Mouse (Mus musculus): ENCODE results near the gene Cdcp2. TPM values are rescaled to one million over a fixed set of nuclear protein-coding genes. Genes with fewer than 3 reads are reported as not detected.

The Cdcp2 gene
- polyA plus RNA-seq (2014; fragmentation: Nextera tagmentation; extraction: Ambion mirVana) = 0.08 TPM in 1 of 2 replicates, not detected in the other

DNA sequence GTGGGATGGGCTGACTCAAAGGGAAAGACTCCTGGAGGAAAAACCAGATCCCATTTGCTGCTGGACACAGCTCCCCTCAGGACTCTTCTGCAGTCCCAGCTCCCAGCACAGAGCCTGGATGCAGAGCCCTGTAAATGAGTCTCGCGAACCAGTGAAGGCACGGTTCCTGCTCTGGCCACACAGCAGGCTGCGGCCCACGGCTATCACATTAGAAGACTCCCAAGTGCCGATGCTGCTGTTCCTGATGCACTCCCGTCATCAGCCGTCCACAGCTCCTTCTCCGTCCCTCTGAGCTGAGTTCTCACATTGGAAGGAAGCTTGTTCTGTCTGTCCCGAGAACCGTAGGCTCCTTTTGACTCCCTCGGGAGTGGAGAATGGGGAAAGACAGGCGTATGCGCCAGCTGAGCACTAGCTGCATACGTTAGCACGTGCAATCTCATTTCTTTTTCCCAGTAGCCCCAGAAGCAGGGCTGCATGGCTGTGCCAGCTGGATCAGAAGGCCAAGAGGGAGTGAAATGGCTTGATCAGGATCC lies at the start of gene Cdcp2:
Gene Cdcp2, plus strand, starts transcription at position 51 of the 533 bp plus-strand sequence.
- peak; percentile 57 for DNase-seq
- WGBS = 23% methylated on average over 16 of the region's 16 CpGs

DNA sequence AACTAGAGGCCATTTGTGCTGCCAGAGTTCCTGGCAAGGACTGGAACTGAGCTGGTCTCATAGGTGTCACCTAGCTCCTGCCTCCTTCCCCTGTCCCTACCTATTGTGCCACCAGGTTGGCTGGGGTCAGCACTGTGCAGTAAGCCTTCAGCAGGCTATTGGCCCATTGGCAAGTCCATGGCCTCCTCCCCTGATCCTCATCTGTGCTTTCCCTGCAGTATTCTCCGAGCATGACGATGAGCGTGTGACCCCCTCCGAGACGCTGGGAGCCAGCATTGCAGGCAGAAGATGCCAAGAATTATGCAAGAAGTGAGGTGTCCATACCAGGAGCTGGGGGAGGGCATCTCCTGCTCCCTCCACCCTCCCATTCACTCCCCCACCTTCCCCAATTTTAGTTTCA lies 48.9 kb upstream of the Cdcp2 start:
- no peaks in the 10 kb centered on the region for H3K27me3 ChIP-seq (ENCODE audit: control insufficient read depth, insufficient read depth, low read length)
- H3K4me3 ChIP-seq (replicated peaks; ENCODE audit: low read depth, low read length) = no peak overlapping the region
- no peak overlapping the region for H3K27ac ChIP-seq (replicated peaks; ENCODE audit: low read depth, low read length)
- ATAC-seq (ENCODE audit: low FRiP score, low TSS enrichment) (no peak), DNase-seq (no peak)
- H3K4me2 ChIP-seq (ENCODE audit: low read length) = no peak overlapping the region
- H3K4me1 ChIP-seq (ENCODE audit: control insufficient read depth, insufficient read depth, low read length) = no peaks in the 10 kb centered on the region
- H3K9ac ChIP-seq (replicated peaks; ENCODE audit: low read length) = no peak overlapping the region
- H3K9me3 ChIP-seq (ENCODE audit: control insufficient read depth, low read length) = no peaks in the 10 kb centered on the region
- peaks cover 63% of the 10 kb centered on the region for H3K36me3 ChIP-seq (ENCODE audit: control insufficient read depth, insufficient read depth, low read length)
- 91% methylated on average over 5 of the region's 5 CpGs for WGBS

More for the DNA sequence above, at the start of gene Cdcp2:
- Histone ChIP-seq H3K4me2 (ENCODE audit: low read length) (no peak within 1 kb of the TSS), H3K27me3 (ENCODE audit: control insufficient read depth, insufficient read depth, low read length) (no peaks in the 10 kb centered on the region), H3K4me3 (replicated peaks; ENCODE audit: low read depth, low read length) (no peak within 1 kb of the TSS), H3K9ac (replicated peaks; ENCODE audit: low read length) (no peak within 1 kb of the TSS), H3K4me1 (ENCODE audit: control insufficient read depth, insufficient read depth, low read length) (peaks cover 16% of the 10 kb centered on the region; the same call in 1 of the 2 replicates), H3K27ac (replicated peaks; ENCODE audit: low read depth, low read length) (peak within 1 kb of the TSS; percentile 49; the same call in 1 of the 2 replicates), H3K36me3 (ENCODE audit: control insufficient read depth, insufficient read depth, low read length) (no peaks in the 10 kb centered on the region), H3K9me3 (ENCODE audit: control insufficient read depth, low read length) (no peaks in the 10 kb centered on the region)
- ATAC-seq (ENCODE audit: low FRiP score, low TSS enrichment) = no peak

DNA sequence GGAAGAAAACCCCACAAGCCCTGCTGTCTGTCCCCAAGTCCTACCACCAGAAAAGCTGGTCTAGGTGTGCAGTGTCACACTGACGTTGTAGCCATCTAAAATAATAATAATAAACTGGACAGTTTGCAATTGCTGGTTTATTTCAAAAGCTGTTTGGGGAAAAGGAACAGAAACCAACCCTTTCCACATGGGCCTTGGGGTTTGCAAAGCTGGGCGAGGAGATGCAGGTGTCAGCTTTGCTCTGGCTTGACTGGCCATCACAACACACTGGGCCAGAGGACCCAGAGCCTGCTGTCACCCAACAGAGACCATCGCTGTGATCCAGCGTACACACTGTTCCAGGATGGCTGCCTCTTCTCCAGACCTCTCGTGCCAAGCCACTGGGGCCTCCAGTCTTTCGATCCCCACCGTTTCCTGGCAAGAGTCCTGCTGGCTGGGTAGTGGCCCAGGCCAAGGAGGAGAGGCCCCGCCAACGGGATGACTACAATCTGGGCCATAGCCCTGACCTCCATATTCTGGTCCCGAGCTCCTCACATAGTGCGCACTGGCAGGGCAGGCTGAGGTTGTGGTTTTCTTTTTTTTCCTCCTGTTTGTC lies 48.0 kb upstream of the Cdcp2 start:
- Histone ChIP-seq H3K9ac (replicated peaks; ENCODE audit: low read length) (no peak overlapping the region), H3K27me3 (ENCODE audit: control insufficient read depth, insufficient read depth, low read length) (no peaks in the 10 kb centered on the region), H3K27ac (replicated peaks; ENCODE audit: low read depth, low read length) (no peak overlapping the region), H3K4me2 (ENCODE audit: low read length) (no peak overlapping the region), H3K4me1 (ENCODE audit: control insufficient read depth, insufficient read depth, low read length) (no peaks in the 10 kb centered on the region), H3K9me3 (ENCODE audit: control insufficient read depth, low read length) (no peaks in the 10 kb centered on the region), H3K4me3 (replicated peaks; ENCODE audit: low read depth, low read length) (no peak overlapping the region), H3K36me3 (ENCODE audit: control insufficient read depth, insufficient read depth, low read length) (peaks cover 57% of the 10 kb centered on the region)
- DNase-seq (no peak), ATAC-seq (ENCODE audit: low FRiP score, low TSS enrichment) (no peak)
- 90% methylated on average over 11 of the region's 11 CpGs for WGBS

DNA sequence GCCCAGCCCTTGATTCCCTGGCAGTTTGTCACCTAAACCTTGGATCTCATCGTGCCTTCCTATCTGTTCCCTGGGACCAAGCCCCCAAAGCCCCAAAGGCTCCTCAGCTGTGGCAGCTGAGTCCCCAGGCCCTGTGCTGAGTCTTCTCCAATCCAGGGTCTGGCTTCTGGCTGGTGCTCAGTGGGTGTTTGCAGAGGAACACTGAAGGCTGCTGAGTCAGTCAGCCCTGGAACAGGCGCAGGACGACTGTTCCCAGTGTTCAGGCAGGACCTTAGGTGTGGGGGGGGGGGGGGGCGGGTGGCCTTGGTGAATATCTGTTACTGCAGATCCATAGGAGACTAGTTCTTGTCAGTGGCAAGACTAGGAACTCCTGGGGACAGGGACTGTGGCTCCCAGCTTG lies 44.8 kb upstream of the Cdcp2 start:
- no peak for ATAC-seq (ENCODE audit: low FRiP score, low TSS enrichment)
- H3K9me3 ChIP-seq (ENCODE audit: control insufficient read depth, low read length) = no peaks in the 10 kb centered on the region
- no peaks in the 10 kb centered on the region for H3K27me3 ChIP-seq (ENCODE audit: control insufficient read depth, insufficient read depth, low read length)
- H3K36me3 ChIP-seq (ENCODE audit: control insufficient read depth, insufficient read depth, low read length) = peaks cover 39% of the 10 kb centered on the region
- H3K4me1 ChIP-seq (ENCODE audit: control insufficient read depth, insufficient read depth, low read length) = no peaks in the 10 kb centered on the region
- no peak overlapping the region for H3K4me3 ChIP-seq (replicated peaks; ENCODE audit: low read depth, low read length)
- no peak overlapping the region for H3K4me2 ChIP-seq (ENCODE audit: low read length)
- no peak overlapping the region for H3K9ac ChIP-seq (replicated peaks; ENCODE audit: low read length)
- H3K27ac ChIP-seq (replicated peaks; ENCODE audit: low read depth, low read length) = no peak overlapping the region
- no peak for DNase-seq
- WGBS = 52% methylated on average over 4 of the region's 4 CpGs

DNA sequence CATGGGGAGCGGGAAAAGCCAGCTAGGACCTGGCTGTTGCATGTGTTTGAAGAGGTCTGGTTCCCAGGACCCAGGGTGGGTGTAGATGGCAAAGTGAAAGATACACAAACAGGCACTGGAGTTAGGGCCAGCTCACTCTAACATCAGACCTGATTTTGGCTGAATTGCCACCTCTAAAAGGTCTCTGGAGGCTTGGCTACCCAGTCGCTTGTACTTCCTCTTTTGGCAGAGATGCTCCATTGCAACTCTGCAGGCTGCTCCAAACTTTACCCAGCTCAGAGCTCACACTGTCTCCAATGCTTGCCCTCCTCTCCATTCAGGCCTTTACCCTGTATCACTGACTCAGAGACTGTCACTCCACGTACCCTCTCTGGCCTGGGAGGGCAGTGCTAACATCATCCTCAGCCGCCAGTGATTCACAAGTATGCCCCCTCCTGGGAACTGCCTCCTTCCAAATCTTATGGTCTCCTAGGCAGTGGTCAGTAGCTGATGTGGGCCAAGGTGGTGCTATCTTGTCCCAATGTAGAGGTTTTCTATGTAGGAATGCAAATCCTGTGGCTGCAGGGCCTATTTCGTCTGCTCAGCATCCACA lies 43.6 kb upstream of the Cdcp2 start:
- no peak overlapping the region for H3K4me3 ChIP-seq (replicated peaks; ENCODE audit: low read depth, low read length)
- H3K36me3 ChIP-seq (ENCODE audit: control insufficient read depth, insufficient read depth, low read length) = peaks cover 39% of the 10 kb centered on the region
- DNase-seq (no peak), ATAC-seq (ENCODE audit: low FRiP score, low TSS enrichment) (no peak)
- no peak overlapping the region for H3K4me2 ChIP-seq (ENCODE audit: low read length)
- H3K27me3 ChIP-seq (ENCODE audit: control insufficient read depth, insufficient read depth, low read length) = no peaks in the 10 kb centered on the region
- H3K9me3 ChIP-seq (ENCODE audit: control insufficient read depth, low read length) = no peaks in the 10 kb centered on the region
- no peaks in the 10 kb centered on the region for H3K4me1 ChIP-seq (ENCODE audit: control insufficient read depth, insufficient read depth, low read length)
- no peak overlapping the region for H3K27ac ChIP-seq (replicated peaks; ENCODE audit: low read depth, low read length)
- no peak overlapping the region for H3K9ac ChIP-seq (replicated peaks; ENCODE audit: low read length)
- WGBS = 40% methylated on average over 5 of the region's 5 CpGs

DNA sequence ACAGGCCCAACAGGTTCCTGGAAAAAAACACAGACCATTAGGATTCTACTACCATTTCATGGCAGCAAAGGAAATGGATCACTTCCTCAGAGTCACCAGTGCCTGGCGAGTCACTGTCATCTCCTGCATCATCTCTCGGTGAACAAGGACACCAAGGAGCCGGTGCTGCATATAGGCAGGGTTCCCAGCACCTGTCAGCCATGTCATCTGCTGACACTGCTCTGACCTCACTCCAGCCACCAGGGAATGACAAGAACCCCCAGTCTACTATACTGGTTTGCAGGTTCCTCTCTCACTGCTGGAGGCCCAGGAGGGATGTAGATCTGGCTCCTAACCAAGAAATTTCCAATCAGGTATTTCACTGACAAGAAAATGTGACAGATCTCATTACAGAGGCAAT lies 40.6 kb upstream of the Cdcp2 start:
- ATAC-seq (ENCODE audit: low FRiP score, low TSS enrichment) (no peak), DNase-seq (no peak)
- Histone ChIP-seq H3K4me3 (replicated peaks; ENCODE audit: low read depth, low read length) (no peak overlapping the region), H3K9me3 (ENCODE audit: control insufficient read depth, low read length) (no peaks in the 10 kb centered on the region), H3K27me3 (ENCODE audit: control insufficient read depth, insufficient read depth, low read length) (no peaks in the 10 kb centered on the region), H3K36me3 (ENCODE audit: control insufficient read depth, insufficient read depth, low read length) (peaks cover 54% of the 10 kb centered on the region), H3K4me2 (ENCODE audit: low read length) (no peak overlapping the region), H3K27ac (replicated peaks; ENCODE audit: low read depth, low read length) (no peak overlapping the region), H3K4me1 (ENCODE audit: control insufficient read depth, insufficient read depth, low read length) (no peaks in the 10 kb centered on the region), H3K9ac (replicated peaks; ENCODE audit: low read length) (no peak overlapping the region)
- WGBS = 92% methylated on average over 3 of the region's 3 CpGs

DNA sequence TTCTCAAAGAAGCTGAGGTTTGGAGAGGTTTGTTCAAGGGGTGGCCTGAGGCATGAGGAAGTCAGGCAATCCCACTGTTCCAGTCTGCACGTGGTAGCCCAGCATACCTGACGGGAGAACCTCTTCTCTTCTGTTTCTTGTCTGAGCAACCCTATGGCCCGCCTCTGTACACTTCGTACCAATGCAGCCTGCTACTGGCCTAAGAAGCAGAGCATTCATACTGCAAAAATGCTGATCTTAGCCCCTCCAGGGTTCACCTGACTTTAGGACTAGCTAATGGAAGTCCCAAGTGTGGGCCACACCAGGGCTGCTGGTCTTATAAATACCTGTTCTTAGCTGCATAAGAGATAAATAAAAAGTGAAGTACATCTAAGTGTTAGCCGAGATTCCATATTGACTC lies 38.3 kb upstream of the Cdcp2 start:
- Histone ChIP-seq H3K4me3 (replicated peaks; ENCODE audit: low read depth, low read length) (no peak overlapping the region), H3K36me3 (ENCODE audit: control insufficient read depth, insufficient read depth, low read length) (peaks cover 76% of the 10 kb centered on the region), H3K9me3 (ENCODE audit: control insufficient read depth, low read length) (no peaks in the 10 kb centered on the region), H3K9ac (replicated peaks; ENCODE audit: low read length) (no peak overlapping the region), H3K27ac (replicated peaks; ENCODE audit: low read depth, low read length) (no peak overlapping the region), H3K27me3 (ENCODE audit: control insufficient read depth, insufficient read depth, low read length) (no peaks in the 10 kb centered on the region), H3K4me2 (ENCODE audit: low read length) (no peak overlapping the region), H3K4me1 (ENCODE audit: control insufficient read depth, insufficient read depth, low read length) (no peaks in the 10 kb centered on the region)
- 85% methylated on average over 5 of the region's 5 CpGs for WGBS
- no peak for DNase-seq
- ATAC-seq (ENCODE audit: low FRiP score, low TSS enrichment) = no peak

DNA sequence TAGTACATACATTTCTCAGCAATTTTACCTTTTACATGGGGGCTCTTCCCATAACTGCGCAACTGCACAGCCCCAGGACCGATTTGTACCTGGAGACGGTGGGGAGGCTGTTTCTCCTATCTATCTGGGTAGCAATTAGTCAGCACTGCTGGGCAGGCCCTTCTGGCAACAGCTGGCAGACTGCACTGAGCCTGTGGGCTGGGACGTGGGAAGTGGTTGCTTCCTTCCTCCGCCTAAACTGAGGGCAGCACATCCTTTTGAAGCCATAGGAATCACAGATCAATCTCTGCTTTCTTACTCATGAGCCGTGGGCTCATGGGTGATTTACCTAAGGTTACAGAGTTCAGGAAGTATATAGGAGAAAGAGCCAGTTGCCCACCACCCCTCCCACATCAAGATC lies 37.9 kb upstream of the Cdcp2 start:
- Histone ChIP-seq H3K36me3 (ENCODE audit: control insufficient read depth, insufficient read depth, low read length) (peaks cover 80% of the 10 kb centered on the region), H3K4me2 (ENCODE audit: low read length) (no peak overlapping the region), H3K9me3 (ENCODE audit: control insufficient read depth, low read length) (no peaks in the 10 kb centered on the region), H3K4me3 (replicated peaks; ENCODE audit: low read depth, low read length) (no peak overlapping the region), H3K9ac (replicated peaks; ENCODE audit: low read length) (no peak overlapping the region), H3K27ac (replicated peaks; ENCODE audit: low read depth, low read length) (no peak overlapping the region), H3K27me3 (ENCODE audit: control insufficient read depth, insufficient read depth, low read length) (no peaks in the 10 kb centered on the region), H3K4me1 (ENCODE audit: control insufficient read depth, insufficient read depth, low read length) (no peaks in the 10 kb centered on the region)
- 91% methylated on average over 6 of the region's 6 CpGs for WGBS
- ATAC-seq (ENCODE audit: low FRiP score, low TSS enrichment) (no peak), DNase-seq (no peak)

DNA sequence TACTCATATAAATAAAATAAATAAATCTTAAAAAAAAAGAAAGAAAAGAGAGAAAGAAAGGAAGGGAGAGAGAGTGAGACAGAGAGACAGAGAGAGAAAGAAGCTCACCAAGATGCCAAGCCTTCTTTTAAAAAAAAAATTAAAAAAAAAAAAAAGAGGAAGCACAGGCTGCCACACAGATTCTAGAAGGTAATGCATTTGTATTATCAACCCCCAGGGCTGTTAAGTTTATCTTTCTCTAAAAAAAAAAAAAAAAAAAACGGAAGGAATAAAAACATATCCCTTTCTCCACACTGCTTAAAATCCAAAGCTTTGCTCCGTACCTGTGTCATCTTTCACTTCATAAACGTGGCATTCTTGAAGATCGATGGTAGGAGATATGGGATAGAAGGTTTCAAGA lies 35.1 kb upstream of the Cdcp2 start:
- WGBS = 98% methylated on average over 4 of the region's 4 CpGs
- no peaks in the 10 kb centered on the region for H3K9me3 ChIP-seq (ENCODE audit: control insufficient read depth, low read length)
- H3K4me2 ChIP-seq (ENCODE audit: low read length) = no peak overlapping the region
- no peak for ATAC-seq (ENCODE audit: low FRiP score, low TSS enrichment)
- H3K4me3 ChIP-seq (replicated peaks; ENCODE audit: low read depth, low read length) = no peak overlapping the region
- H3K27me3 ChIP-seq (ENCODE audit: control insufficient read depth, insufficient read depth, low read length) = no peaks in the 10 kb centered on the region
- no peak for DNase-seq
- H3K36me3 ChIP-seq (ENCODE audit: control insufficient read depth, insufficient read depth, low read length) = peaks cover 79% of the 10 kb centered on the region
- H3K4me1 ChIP-seq (ENCODE audit: control insufficient read depth, insufficient read depth, low read length) = peaks cover 6% of the 10 kb centered on the region
- no peak overlapping the region for H3K27ac ChIP-seq (replicated peaks; ENCODE audit: low read depth, low read length)
- H3K9ac ChIP-seq (replicated peaks; ENCODE audit: low read length) = no peak overlapping the region

Data from midbrain, embryonic 14.5 days (tissue).